Mouse (Mus musculus) embryonic fibroblast, embryonic 13.5 days (primary cell): ENCODE data around the gene Nudt15.

ENCODE experiments used
- CTCF ChIP-seq: IDR thresholded peaks from 2 replicates; pipeline ENCODE4 v1.5.1; 2011; ENCODE audit warnings: mild to moderate bottlenecking, control low read depth, low read length, moderate library complexity, borderline replicate concordance; ENCODE audit not compliant: insufficient read depth
- POLR2A ChIP-seq: IDR thresholded peaks from 2 replicates; pipeline ENCODE4 v1.6.1; 2011; ENCODE audit warnings: low read depth, mild to moderate bottlenecking, control low read depth, low read length, moderate library complexity

GRCm38 (mm10) chr14:73501283-73501682, 46.8 kb downstream of the Nudt15 start:
- TF ChIP-seq POLR2A = no peak
- no peak for TF ChIP-seq CTCF
